Mouse (Mus musculus) spleen, postnatal 14 days (tissue): ENCODE results near the gene Ldb2.

Source experiments
- DNase-seq, 2 experiments: peaks; one replicate each; pipeline ENCODE4 v3.0.0; 2021 to 2022; ENCODE audit warnings: low spot score in 2 of 2

Ldb2 gene

DNA sequence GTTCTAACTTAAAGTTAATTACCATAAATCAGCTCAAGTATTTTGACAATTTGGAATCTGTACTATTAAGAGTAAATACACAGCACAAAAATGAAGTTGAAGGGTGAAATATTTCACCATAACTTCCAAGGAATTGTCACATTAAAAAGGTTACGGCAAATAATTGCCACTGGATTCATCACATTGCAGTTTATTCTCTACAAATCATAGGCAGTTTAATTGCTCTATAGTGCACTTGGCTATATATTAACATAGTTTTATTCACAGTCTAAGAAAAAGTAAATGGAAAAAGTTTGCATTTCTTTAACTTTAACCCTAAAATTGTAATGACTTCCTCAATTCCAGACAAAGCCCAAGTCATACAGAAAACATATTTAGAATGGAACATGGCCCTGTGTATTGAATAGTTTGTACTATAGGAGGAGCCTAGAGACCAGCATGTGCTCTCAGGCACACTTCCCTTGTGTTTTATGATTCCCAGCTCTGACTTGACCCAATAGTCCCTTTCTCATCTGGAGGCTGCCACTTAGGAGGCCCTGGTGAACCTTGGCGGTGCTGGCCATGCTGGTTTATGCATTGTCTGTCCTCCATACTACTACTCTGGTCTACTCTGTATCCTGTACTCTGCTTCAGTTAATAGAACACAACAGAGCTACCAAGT, 255.9 kb downstream of the Ldb2 start:
- DNase-seq, result no peak

DNA sequence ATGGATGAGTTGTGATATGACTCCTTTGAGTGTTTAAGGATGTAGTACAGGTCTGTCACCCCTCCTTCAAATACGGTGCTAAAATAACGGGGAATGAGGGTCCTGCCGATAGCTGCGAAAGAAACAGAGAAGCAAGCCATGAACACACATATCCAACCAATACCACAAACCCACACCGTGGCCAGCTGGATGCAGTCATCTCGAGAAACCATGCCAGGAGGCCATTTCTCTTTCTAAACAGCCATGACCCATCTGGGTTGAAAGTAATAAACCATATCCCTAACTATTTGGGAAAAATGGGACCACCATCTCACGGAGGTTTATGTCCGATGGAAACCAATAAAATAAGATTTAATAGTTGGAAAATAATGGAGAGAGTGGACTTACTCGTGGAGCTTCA, 257.7 kb downstream of the Ldb2 start:
- no peak for DNase-seq

DNA sequence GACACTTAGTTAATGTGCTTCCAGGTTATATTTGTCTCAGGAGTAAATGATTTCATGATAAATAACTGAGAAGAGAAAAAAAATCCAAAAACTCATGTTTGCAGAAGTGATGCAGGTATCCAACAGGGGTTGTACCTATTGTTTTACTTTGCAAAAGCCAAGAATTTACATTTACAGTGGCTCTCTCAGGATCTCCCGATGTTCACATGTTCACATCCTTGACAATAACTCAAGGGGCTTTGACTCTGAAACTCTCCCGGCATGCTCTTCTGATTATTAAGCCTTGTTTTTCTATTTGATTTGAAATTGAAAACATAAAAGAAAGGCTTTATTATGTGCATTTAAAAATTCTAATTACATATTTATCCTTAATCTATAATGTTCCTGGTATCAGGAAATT, 260.8 kb downstream of the Ldb2 start:
- no peak for DNase-seq

DNA sequence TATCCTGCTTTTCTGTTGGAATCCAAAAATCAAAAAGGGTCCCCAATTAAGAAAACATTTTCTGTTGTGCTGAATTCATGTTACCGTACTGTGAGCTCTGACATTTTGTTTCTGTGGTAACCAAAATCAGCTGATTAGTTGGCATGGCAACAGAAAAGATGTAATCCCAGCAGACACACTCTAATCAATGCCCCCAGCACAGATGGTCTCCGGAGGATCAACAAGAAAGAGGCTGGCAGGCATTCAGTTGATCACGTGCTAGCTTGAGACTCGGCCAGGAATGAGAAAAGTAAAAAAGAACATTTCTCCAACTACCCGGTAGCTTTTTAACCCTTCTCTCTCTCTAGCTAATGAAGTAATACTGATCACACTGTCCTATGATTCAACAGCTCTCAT, 261.5 kb downstream of the Ldb2 start:
- no peak for DNase-seq

DNA sequence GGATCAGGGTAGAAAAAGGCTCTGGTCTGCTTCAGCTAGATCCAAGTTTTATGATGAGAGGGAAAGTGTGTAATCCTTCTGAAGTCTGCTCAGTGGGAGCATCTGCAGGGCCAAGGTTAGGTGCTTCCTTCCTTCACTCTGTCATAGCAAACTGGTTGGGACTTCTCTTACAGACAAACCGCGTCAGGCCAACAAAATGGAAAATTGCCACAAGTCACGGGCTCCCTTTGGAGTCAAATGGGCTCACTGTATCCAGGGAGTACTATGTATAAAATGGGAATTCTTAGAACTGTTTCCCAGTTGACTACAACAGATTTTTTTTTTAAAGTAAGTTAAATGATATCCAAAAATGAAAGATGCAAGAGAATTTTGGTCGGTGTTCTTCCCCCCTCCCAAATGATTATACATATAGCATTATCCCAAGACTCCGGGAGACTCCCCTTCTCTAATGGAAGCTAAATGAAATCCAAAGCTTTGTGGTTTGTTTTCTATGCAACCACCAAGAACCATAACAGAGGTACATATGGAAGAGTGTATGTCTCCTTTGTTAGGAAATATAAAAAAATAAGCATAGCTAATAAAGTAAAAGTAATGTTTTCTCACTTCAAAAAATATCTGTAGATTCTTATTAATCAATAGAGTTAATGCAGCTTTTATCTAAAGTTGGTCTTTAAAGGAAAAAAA, 262.0 kb downstream of the Ldb2 start:
- no peak for DNase-seq

DNA sequence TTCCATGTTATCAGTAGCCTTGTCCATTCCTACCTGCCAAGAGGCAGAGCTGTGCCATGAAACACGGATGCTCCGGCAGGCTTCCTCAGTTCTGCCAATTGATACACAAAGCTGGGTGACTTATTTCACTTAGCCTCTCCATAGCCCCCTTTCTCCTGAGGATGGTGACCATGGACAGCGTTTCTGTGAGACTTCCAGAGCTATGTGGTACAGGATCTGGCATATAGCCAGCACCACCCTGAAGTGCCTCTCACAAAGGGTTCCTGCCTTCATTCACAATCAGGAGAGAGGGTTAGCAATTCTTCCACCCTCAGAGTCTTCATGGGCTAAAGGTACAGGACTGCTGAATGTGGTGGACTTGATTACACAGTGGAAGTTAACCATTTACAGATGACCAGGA, 270.0 kb downstream of the Ldb2 start:
- no peak for DNase-seq

DNA sequence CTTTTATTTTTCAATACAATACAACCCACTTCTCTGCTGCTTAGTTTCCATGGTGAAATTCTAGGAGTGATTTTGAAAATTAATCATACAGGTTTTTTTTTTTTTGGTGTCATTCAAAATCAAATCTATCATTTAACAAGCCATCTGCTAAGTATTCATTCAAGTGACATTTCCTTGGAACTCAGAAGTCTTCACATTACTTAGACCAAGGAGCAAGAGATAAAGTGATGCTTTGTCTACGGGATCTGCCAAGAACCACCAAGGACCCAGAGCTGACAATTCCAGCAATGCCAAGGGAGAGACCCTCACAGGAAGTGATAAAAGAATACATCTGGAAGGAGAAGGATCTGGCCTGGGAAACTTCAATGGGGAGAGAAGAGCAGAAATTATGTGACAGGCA, 270.5 kb downstream of the Ldb2 start:
- no peak for DNase-seq

DNA sequence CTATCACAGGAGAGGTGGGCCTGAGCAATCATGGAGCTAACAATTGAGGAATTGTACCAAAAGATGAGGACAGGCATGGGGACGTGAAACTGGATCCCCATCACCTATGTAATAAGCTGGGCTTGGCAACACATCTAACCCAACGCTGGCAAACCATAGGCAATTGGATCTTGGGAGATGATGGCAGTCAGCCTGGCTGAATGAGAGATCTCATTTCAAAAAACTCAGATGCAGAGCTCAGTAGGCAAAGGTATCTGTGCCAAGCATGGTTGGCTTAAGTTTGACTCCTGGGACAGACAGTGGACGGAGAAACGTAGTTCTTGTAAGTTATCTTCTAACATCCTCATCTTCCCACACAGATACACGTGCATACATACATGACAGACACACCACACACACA, 294.3 kb downstream of the Ldb2 start:
- no peak for DNase-seq

DNA sequence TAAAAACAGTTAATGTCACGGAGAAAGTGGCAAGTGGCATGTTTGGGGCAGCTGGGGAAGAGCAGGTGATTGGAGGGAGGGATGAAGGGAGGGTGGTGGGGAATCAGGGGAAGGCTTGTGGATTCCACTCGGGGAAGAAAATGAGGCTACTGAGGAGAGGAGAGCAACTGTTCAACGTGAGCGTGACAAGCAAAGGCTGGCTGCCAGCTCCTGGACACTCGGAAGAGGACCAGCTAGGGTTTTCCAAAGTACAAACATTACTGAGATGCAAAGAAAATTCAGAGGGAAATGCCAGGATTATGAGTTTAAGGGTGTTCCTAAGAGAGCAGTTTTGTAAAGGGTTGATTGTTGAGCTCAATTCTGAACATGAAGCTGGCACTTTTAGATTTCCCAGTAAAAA, 294.7 kb downstream of the Ldb2 start:
- no peak for DNase-seq

DNA sequence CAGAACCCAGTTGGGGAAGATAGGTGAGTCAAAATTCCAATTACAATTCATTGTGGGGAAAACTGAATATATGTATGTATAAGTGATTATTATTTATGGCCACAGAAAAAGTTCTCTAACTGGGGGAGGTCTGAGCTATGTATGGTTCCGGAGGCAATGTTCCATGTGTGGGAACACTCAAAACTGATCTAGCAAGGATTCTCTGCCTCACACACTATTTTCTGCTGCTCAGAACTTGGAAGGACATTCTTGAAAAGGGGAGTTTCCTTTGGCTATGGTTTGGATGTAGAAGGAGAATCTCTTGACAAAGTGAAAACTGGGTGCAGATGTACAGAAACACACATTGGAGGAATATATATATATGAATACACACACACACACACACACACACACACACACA, 301.3 kb downstream of the Ldb2 start:
- DNase-seq, result no peak

DNA sequence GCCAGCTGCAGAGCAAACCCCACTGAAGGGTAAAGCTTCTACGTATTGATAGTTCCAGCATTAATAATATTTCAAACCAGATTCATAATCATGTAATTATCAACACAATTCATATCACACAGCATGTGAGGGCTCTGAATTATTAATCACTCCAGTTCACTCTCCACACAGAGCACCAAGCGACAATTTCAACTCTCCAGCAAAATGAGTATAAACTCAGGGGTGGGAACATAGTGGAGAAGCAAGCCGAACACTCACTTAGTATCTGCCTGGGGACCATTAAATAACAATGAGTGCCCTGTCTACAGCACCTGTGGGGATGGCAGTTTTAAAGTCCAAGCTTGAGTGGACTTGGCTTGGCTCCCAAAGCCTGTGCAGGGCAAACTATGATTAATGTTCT, 302.6 kb downstream of the Ldb2 start:
- DNase-seq, result no peak

DNA sequence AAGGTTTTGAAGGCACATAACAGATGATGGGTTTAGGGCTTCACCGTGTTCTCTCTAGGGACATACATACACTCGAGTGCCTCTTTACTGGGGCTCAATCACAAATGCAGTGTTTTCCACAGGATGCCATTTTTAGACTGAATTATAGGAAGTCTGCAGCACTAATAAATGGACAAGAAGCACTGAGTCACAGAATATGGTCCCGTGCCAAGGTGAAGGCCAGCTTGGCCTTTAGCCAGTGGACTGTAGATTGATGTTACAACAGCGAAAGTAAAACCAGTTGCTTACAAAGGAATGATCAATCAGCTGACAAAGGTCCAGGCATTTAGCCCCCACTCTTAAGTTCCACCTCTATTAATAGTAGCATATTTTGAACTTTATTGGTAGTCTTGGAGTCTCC, 304.4 kb downstream of the Ldb2 start:
- DNase-seq, result no peak

DNA sequence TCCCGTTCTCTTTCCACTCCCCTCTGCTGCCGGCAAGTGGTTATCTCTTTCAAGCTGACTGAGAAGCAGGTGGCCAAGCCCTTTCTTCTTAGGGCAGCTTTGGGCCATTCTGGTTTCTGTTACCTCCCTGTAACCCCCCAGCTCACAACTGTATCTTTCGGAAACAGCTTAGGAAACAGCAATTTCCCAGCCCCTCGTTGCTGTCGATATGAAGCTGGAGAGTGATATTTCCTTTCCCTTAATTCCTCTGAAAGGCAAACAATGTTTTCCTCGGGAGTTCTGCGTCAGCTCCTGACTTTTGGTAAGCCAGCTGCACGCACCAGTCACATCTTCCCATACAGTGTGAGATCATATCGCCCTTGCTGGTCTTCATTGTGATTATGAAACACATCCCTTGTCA, 305.3 kb downstream of the Ldb2 start:
- no peak for DNase-seq

DNA sequence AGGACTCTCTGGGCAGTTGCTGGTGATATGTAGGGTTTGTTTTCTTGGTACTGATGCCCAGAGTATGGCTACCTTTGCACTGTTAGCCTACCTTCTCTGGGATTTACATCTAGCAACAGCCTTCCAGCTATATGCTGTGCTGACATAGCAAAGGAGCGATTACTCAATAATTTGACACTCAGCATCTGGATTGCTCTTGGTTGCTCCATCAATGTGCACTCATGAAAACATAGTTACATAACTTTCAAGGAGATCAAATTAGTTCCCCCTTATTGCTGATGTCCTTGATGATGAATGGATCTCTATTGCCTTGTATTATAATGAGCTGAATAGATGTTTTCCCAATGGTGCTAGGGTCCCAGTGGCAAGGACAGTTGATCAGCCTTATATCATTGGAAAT, 308.0 kb downstream of the Ldb2 start:
- DNase-seq, result no peak

DNA sequence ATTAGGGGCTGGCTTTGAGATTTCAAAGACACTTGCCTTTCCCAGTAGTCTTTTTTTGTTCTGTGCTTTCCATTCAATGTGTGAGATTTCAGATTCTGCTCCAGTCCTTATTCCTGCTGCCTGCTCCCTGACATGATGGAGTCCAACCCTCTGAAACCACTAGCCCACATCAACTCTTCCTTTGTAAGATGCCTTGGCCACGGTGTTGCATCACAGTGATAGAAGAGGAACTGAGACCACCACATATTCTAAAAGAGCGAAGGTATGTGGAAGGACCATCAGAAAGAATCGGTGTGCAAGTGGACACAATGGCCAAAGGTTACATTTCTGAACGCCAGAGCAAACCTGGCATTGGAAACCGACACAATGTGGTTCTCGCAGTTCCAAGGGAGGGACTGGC, 309.0 kb downstream of the Ldb2 start:
- no peak for DNase-seq

DNA sequence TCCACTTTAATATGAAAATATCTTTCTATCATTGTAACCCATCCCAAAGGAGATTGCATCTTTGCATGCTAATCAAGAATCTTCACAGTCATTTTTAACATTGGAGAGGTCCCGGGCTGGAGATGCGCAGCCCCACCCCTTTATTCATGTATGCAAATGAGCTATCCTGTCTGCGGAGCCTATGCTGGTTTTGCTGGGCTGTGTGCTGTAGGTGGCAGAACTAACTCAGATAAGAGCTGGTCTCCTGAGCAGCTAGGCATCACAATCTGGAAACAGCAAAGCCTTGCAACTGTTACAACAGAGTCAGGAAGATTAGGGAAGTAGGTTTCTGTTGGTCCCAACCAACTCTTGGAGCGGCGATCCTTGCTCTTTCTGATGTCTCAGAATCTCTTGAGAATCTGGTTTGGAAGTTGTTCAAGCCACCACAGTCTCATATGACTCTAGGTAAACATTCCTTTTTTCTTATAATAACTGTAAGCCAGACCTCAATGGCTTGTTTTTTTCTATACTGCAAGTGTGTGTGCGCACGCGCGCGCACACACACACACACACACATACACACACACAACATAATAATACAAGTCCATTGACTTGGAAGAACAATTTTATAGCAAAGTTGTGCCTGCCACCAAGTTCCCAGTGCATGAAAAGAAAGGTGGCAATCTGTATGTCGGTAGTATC, 315.9 kb downstream of the Ldb2 start:
- DNase-seq, result no peak

DNA sequence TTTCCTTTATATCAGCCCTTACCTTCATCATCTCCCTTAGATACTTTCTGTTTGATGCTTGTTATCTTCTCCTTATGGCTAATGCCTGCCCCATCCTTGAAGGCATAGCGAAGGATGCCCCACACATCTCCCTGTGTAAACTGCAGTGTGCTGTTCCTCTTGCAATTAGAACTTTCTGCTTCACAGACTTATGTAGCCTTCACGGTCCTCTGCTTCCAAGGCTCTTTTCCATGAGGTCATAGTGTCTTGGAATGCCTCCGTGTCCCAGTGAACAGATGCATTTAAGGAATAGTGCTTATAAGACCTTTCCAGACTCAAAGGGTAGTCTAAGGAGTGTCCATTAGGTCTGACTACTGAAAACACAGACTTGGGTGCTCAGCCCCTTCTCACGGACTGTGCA, 318.1 kb downstream of the Ldb2 start:
- no peak for DNase-seq

DNA sequence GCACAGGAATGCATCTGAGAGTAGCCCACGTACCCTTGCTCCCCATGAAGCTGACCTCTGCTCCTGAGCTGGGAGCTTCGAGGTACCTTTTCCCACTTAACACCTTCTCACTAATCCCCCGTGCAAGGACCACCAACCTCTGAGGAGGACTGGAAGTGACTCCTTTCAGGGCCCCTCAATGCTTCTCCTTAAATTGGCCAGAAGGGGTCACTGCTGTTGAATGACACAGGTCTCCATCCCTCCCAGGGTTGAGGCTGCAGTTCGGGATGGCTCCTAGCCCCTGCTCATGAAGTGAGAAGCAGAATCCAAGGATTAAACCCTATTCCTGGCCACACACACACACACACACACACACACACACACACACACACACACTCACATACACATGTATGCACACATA, 323.1 kb downstream of the Ldb2 start:
- DNase-seq, result no peak

DNA sequence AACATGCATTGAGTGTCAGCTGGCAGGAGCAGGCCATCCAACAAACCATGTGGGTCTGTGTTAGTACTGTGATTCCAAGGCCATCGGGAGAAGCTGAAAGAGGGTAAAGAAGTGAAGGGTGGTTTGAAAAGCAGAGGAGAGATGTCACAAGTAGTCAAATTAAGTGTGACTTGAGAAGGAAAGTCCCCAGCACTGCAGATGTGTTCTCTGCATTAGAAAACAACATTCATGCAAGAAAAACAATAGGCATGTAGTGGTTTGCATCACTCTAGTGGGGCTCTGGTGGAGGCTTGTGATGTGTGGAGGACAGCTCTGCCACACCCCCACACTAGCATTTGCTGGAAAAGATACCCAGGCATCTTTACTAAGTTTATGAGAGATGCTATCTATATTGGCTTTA, 323.9 kb downstream of the Ldb2 start:
- DNase-seq, result no peak

DNA sequence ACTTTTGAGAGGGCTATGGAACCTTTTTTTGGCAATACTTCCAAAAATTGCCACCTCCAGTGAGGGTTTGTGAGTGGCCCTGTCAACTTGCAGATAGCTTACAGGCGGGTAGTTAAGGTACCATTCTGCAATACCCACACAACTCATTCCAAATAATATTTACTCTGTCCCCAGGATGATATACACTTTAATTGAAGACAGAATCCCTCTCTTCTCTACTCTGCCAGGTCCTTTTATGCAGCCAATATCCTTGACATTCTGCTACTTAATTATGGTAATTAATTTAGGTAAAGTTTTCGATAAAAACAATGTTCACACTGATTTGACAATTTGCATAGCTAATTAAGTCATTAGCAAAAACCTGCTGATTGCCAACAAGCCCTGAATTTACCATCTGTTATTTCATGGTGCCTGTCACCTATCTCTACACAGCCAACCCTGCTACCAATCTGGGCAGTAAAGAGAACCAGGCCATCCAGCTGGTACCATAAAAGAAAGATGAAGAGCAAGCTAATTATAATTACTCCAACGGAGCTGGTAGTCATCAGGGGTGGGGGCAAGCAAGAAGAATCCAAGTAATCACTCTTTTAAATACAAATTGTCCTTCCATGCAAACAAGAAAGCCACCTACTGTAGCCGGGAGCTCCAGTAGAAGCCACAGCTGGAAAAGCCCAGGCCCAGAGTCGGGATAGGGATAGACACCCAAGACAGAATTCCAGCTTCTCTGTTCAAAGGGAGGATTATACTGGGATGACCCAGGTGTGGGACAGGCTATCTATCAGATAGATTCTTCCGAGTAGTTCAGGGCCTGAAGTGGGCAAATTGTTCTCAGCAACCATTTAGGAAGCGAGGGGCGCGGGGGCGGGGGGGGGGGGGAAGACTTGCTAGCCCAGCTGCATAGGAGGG, 325.4 kb downstream of the Ldb2 start:
- no peak for DNase-seq

DNA sequence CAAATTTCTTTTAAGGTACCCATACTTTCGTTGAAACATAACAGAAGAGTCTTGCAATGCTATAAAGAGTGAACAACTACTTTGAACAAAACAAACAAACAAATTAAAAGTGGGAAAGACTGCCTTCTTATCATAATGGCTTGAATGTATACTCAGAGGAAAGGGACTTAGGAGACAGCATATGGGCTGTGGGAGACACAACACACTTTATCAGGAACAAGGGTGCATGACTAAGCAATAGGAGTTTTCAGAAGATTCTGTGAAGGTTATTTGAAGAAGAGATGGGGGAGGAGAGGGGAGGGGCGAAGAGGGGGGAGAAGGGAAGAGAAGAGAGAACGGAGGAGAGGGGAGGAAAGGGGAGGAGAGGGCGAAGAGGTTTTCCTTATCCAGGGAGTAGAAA, 334.2 kb downstream of the Ldb2 start:
- no peak for DNase-seq
